ENCODE assay signal across 9 mouse cellular contexts in the genomic region with DNA sequence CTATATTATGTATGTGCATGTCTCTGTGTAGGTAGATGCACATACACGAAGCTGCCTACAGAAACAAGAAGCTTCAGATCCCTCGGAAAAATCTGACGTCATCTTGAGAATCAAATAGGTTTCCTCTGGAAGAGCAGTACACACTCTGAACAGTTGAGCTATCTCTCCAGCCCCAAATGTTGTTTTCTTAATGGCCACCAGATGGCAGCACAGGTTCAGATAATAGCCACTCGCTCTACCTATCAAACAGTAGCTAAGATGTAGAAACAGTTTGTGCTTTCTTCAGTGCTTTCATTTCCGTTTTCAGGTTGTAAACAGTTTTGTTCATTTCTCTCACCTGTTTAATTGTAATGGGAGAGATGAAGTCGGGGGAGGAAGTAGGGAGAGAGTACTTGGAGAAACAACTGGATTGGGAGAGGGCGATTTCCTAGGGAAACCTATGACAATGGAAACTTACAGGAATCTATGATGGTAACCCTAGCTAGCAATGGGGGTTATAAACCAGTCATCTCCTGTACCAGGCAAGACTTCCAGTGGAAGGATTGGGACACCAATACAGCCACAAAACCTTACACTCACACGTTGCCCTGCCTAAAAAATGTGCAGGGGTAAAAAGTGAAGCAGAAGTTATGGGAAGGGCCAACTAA. TPM values are rescaled to one million over a fixed set of nuclear protein-coding genes. Genes with fewer than 3 reads are reported as not detected.
DNase-seq lines count a peak whose midpoint lies in the region; ATAC-seq and TF ChIP-seq lines count a peak whose summit lies in the region.
"Had no signal": no experiment of that assay in that cellular context is flagged by ENCODE, and none has a peak within 500 bp of the region (broad histone marks: within the 10 kb centered on the region; RNA-seq: fewer than 3 reads in every experiment).

No protein-coding gene starts in this region.

- WGBS in heart, embryonic 13.5 days: 21% methylated on average over 8 of the region's 8 CpGs
- 15% methylated on average over 8 of the region's 8 CpGs for WGBS in liver, embryonic 14.5 days (ENCODE audit: insufficient replicate concordance)
- 26% methylated on average over 8 of the region's 8 CpGs for WGBS in neural tube, embryonic 14.5 days

- no peak for TF ChIP-seq EP300 in MEL (IDR thresholded peaks at IDR 0.05; ENCODE audit: low read depth in 1 of 2, low read length in 2 of 2)
- no peak for TF ChIP-seq EP300 in liver, embryonic 14.5 days (IDR thresholded peaks at IDR 0.05; ENCODE audit: low read depth)

- no peaks in the 10 kb centered on the region for H3K79me2 ChIP-seq in MEL (ENCODE audit: control insufficient read depth, insufficient read depth, low read length, poor library complexity)

- DNase-seq in 3134 (ENCODE audit: extremely low read depth, insufficient read length, low spot score) (peak; percentile 19), MEL (ENCODE audit: low read depth, low spot score) (peak; percentile 76)
- peak; percentile 9 for DNase-seq in cerebellum, adult 9-10 months
- DNase-seq in kidney, postnatal 14 days: peak; percentile 48
- peak in 2 of 3 experiments; percentile 14 to 20 for DNase-seq in liver, embryonic 14.5 days (ENCODE audit: low read depth in 3 of 3, low spot score in 3 of 3)
- DNase-seq in gastrocnemius, postnatal 14 days: no peak

- H3K27ac ChIP-seq in MEL (ENCODE audit: control insufficient read depth, low read depth, low read length): no peak overlapping the region
- no peak overlapping the region for H3K27ac ChIP-seq in heart, embryonic 13.5 days (replicated peaks)
- no peak overlapping the region for H3K27ac ChIP-seq in liver, embryonic 14.5 days
- no peak overlapping the region for H3K27ac ChIP-seq in neural tube, embryonic 14.5 days (ENCODE audit: low read depth, low read length)

- intact Hi-C loops in gastrocnemius, postnatal 14 days (cut with DNase I; ENCODE audit: low total_unique reads): no loop called here

- TF ChIP-seq RAD21 in MEL (IDR thresholded peaks at IDR 0.05; ENCODE audit: low read depth, low read length): peak; percentile 90

- peak; percentile 66 to 93 (median 75) for TF ChIP-seq CTCF in MEL (IDR thresholded peaks at IDR 0.05 in 2 of 3, conservative IDR thresholded peaks at IDR 0.05 in 1 of 3; ENCODE audit: control insufficient read depth in 1 of 3, insufficient read depth in 1 of 3, low read depth in 2 of 3, low read length in 3 of 3, poor library complexity in 1 of 3, severe bottlenecking in 1 of 3)
- TF ChIP-seq CTCF in liver, embryonic 14.5 days (IDR thresholded peaks at IDR 0.05; ENCODE audit: low read depth): peak; percentile 64

- no peaks in the 10 kb centered on the region for H3K9me3 ChIP-seq in MEL (replicated peaks; ENCODE audit: insufficient read depth, low read length)
- no peaks in the 10 kb centered on the region for H3K9me3 ChIP-seq in heart, embryonic 13.5 days
- no peaks in the 10 kb centered on the region for H3K9me3 ChIP-seq in liver, embryonic 14.5 days (ENCODE audit: control insufficient read depth, low read length)
- no peaks in the 10 kb centered on the region for H3K9me3 ChIP-seq in neural tube, embryonic 14.5 days (ENCODE audit: control insufficient read depth, low read length)

- H3K4me3 ChIP-seq in MEL (ENCODE audit: control insufficient read depth in 1 of 2, insufficient read depth in 1 of 2, low read depth in 2 of 2, low read length in 2 of 2): peak overlapping the region in 1 of 2 experiments; percentile 49; a peak in 1 of 4 replicates
- no peak overlapping the region for H3K4me3 ChIP-seq in heart, embryonic 13.5 days
- H3K4me3 ChIP-seq in liver, embryonic 14.5 days (ENCODE audit: insufficient read depth in 1 of 2, low read depth in 2 of 2, low read length in 2 of 2): no peak overlapping the region
- no peak overlapping the region for H3K4me3 ChIP-seq in neural tube, embryonic 14.5 days (ENCODE audit: low read depth, low read length)

- H3K27me3 ChIP-seq in MEL (ENCODE audit: control insufficient read depth in 1 of 2, insufficient read depth in 2 of 2, low read length in 2 of 2): no peaks in the 10 kb centered on the region
- no peaks in the 10 kb centered on the region for H3K27me3 ChIP-seq in heart, embryonic 13.5 days (replicated peaks)
- H3K27me3 ChIP-seq in liver, embryonic 14.5 days (ENCODE audit: control insufficient read depth, insufficient read depth, low read length): no peaks in the 10 kb centered on the region
- no peaks in the 10 kb centered on the region for H3K27me3 ChIP-seq in neural tube, embryonic 14.5 days (ENCODE audit: control insufficient read depth, insufficient read depth, low read length)

- H3K9ac ChIP-seq in MEL (ENCODE audit: control insufficient read depth, low read depth, low read length, poor library complexity, severe bottlenecking): no peak overlapping the region
- H3K9ac ChIP-seq in heart, embryonic 13.5 days: no peak overlapping the region
- H3K9ac ChIP-seq in liver, embryonic 14.5 days (replicated peaks): no peak overlapping the region
- H3K9ac ChIP-seq in neural tube, embryonic 14.5 days (replicated peaks; ENCODE audit: low read depth, low read length): no peak overlapping the region

- ATAC-seq in heart, embryonic 13.5 days (ENCODE audit: extremely low read depth, insufficient number of reproducible peaks, low FRiP score, low TSS enrichment): no peak; the same call in 1 of the 2 replicates
- no peak for ATAC-seq in liver, embryonic 14.5 days (ENCODE audit: insufficient read depth)
- peak; percentile 97 for ATAC-seq in neural tube, embryonic 14.5 days (ENCODE audit: low read depth)

- no peak for TF ChIP-seq POLR2A in MEL (IDR thresholded peaks at IDR 0.05; ENCODE audit: control insufficient read depth in 1 of 2, insufficient read depth in 1 of 2, low read depth in 1 of 2, low read length in 2 of 2, poor library complexity in 1 of 2)

- peak overlapping the region; percentile 36; the same call in 1 of the 2 replicates for H3K4me2 ChIP-seq in heart, embryonic 13.5 days
- no peak overlapping the region for H3K4me2 ChIP-seq in liver, embryonic 14.5 days (ENCODE audit: low read depth)
- H3K4me2 ChIP-seq in neural tube, embryonic 14.5 days (ENCODE audit: low read depth, low read length): no peak overlapping the region

- no peaks in the 10 kb centered on the region for H3K4me1 ChIP-seq in MEL (ENCODE audit: control insufficient read depth in 1 of 2, insufficient read depth in 2 of 2, low read length in 2 of 2)
- H3K4me1 ChIP-seq in heart, embryonic 13.5 days: no peaks in the 10 kb centered on the region
- H3K4me1 ChIP-seq in liver, embryonic 14.5 days (replicated peaks; ENCODE audit: control insufficient read depth in 2 of 2, insufficient read depth in 2 of 2, low read length in 1 of 2): no peaks in the 10 kb centered on the region
- no peaks in the 10 kb centered on the region for H3K4me1 ChIP-seq in neural tube, embryonic 14.5 days (ENCODE audit: control insufficient read depth, insufficient read depth, low read length)

- H3K36me3 ChIP-seq in MEL (ENCODE audit: control insufficient read depth in 1 of 2, insufficient read depth in 2 of 2, low read length in 2 of 2): no peaks in the 10 kb centered on the region
- H3K36me3 ChIP-seq in heart, embryonic 13.5 days: no peaks in the 10 kb centered on the region
- H3K36me3 ChIP-seq in liver, embryonic 14.5 days (replicated peaks; ENCODE audit: control insufficient read depth, insufficient read depth, low read depth): no peaks in the 10 kb centered on the region
- no peaks in the 10 kb centered on the region for H3K36me3 ChIP-seq in neural tube, embryonic 14.5 days (ENCODE audit: control insufficient read depth, insufficient read depth, low read length)

TF ChIP-seq in MEL, 35 proteins besides CTCF, POLR2A, EP300 and RAD21:
- no peak for TF ChIP-seq USF1 (IDR thresholded peaks at IDR 0.05; ENCODE audit: low read depth, low read length)
- TF ChIP-seq E2F4 (IDR thresholded peaks at IDR 0.05; ENCODE audit: borderline replicate concordance, low read depth, low read length): no peak
- TF ChIP-seq TCF12 (IDR thresholded peaks at IDR 0.05; ENCODE audit: low read depth, low read length): no peak
- TF ChIP-seq ZC3H11A (IDR thresholded peaks at IDR 0.05; ENCODE audit: low read depth, low read length): peak; percentile 69
- TF ChIP-seq ETS1 (IDR thresholded peaks at IDR 0.05; ENCODE audit: low read depth, low read length): no peak
- TF ChIP-seq MYB (IDR thresholded peaks at IDR 0.05; ENCODE audit: low read depth, low read length): no peak
- no peak for TF ChIP-seq MXI1 (IDR thresholded peaks at IDR 0.05; ENCODE audit: low read depth, low read length)
- TF ChIP-seq CHD2 (IDR thresholded peaks at IDR 0.05; ENCODE audit: low read length): no peak
- TF ChIP-seq SMC3 (IDR thresholded peaks at IDR 0.05; ENCODE audit: low read depth, low read length): peak; percentile 91

RNA-seq across cellular contexts. Expression of a gene that starts 8.2 kb away (rescaled TPM):
- total RNA-seq in MEL (2012; rRNA removed): not detected in 2 replicates
- not detected for polyA plus RNA-seq in MEL (2012; ENCODE audit: insufficient read depth in 1 of 2, insufficient read length in 2 of 2, low read depth in 1 of 2, low replicate concordance in 2 of 2, missing spikeins in 1 of 2)
- polyA plus RNA-seq in heart, embryonic 13.5 days (2015; fragmentation: Nextera tagmentation; extraction: Ambion mirVana): not detected in 2 replicates
- not detected in 2 replicates for polyA plus RNA-seq in liver, embryonic 14.5 days (2012; rRNA removed)
- polyA plus RNA-seq in liver, embryonic 14.5 days (2014; fragmentation: Nextera tagmentation; extraction: Ambion mirVana): not detected in 2 replicates
- not detected in 2 replicates for polyA plus RNA-seq in neural tube, embryonic 14.5 days (2014; fragmentation: Nextera tagmentation; extraction: Ambion mirVana)
- total RNA-seq in gastrocnemius, postnatal 14 days (2021): not detected

RNA-seq across cellular contexts. Expression of a gene that starts 27.0 kb away (rescaled TPM):
- not detected in 2 replicates for total RNA-seq in MEL (2012; rRNA removed)
- polyA plus RNA-seq in MEL (2012; ENCODE audit: insufficient read depth in 1 of 2, insufficient read length in 2 of 2, low read depth in 1 of 2, low replicate concordance in 2 of 2, missing spikeins in 1 of 2): not detected
- polyA plus RNA-seq in heart, embryonic 13.5 days (2015; fragmentation: Nextera tagmentation; extraction: Ambion mirVana): not detected in 2 replicates
- polyA plus RNA-seq in liver, embryonic 14.5 days (2012; rRNA removed): not detected in 2 replicates
- not detected in 2 replicates for polyA plus RNA-seq in liver, embryonic 14.5 days (2014; fragmentation: Nextera tagmentation; extraction: Ambion mirVana)
- not detected in 2 replicates for polyA plus RNA-seq in neural tube, embryonic 14.5 days (2014; fragmentation: Nextera tagmentation; extraction: Ambion mirVana)
- not detected for total RNA-seq in gastrocnemius, postnatal 14 days (2021)
- polyA plus RNA-seq: gonadal fat pad, adult 2 months had no signal
